Mouse (Mus musculus) heart, embryonic 10.5 days (tissue): ENCODE measurements around the gene Eef1a2. TPM values are rescaled to one million over a fixed set of nuclear protein-coding genes. Genes with fewer than 3 reads are reported as not detected.

Experiments
- DNase-seq: peaks from one replicate; pipeline ENCODE4 v3.0.0-alpha.2; 2017; ENCODE audit warnings: low spot score
- H3K27ac ChIP-seq: fragments of 300-500 bp; sonication (generic); 2 replicates; pipeline ENCODE4 v1.5.1; 2016; ENCODE audit warnings: mild to moderate bottlenecking
- H3K27me3 ChIP-seq: fragments of 300-500 bp; sonication (generic); 2 replicates; pipeline ENCODE4 v1.6.1; 2016; ENCODE audit warnings: mild to moderate bottlenecking; ENCODE audit not compliant: poor library complexity, insufficient read depth, severe bottlenecking
- H3K36me3 ChIP-seq: fragments of 300-500 bp; sonication (generic); 2 replicates; pipeline ENCODE4 v1.6.1; 2016; ENCODE audit warnings: mild to moderate bottlenecking, moderate library complexity
- H3K4me1 ChIP-seq: fragments of 300-500 bp; sonication (generic); 2 replicates; pipeline ENCODE4 v1.6.1; 2016; ENCODE audit warnings: mild to moderate bottlenecking
- H3K4me3 ChIP-seq: fragments of 300-500 bp; sonication (generic); 2 replicates; pipeline ENCODE4 v1.5.1; 2016; ENCODE audit warnings: mild to moderate bottlenecking, moderate library complexity
- H3K9me3 ChIP-seq: fragments of 300-500 bp; sonication (generic); 2 replicates; pipeline ENCODE4 v1.6.1; 2016; ENCODE audit warnings: mild to moderate bottlenecking, moderate library complexity
- WGBS: fragments of 180-500 bp; shearing (Covaris S2); methylation state at CpG from one replicate; pipeline ENCODE4 v1.1.7; 2016; 5-methylcytosine and 5-hydroxymethylcytosine counted together
- polyA plus RNA-seq: library from polyadenylated mRNA; unstranded; fragments of >200 nt; fragmentation: Nextera tagmentation; extraction: Ambion mirVana; gene quantifications from 2 replicates; pipeline ENCODE4 v1.2.1, GENCODE M21; 2016

Eef1a2 gene
- polyA plus RNA-seq, 1 experiment from 2014 or later = 0.95 TPM

- 49% methylated on average over 4 of the region's 4 CpGs for WGBS
- H3K27ac ChIP-seq = peak overlapping the region; percentile 83
- H3K27me3 ChIP-seq = peaks cover 73% of the 10 kb centered on the region
- DNase-seq = no peak
- H3K36me3 ChIP-seq = peaks cover 9% of the 10 kb centered on the region; the same call in 1 of the 2 replicates
- H3K4me1 ChIP-seq = peaks cover 45% of the 10 kb centered on the region
- peak overlapping the region; percentile 61 for H3K4me3 ChIP-seq
- H3K9me3 ChIP-seq = no peaks in the 10 kb centered on the region
These were observed 1.0 kb downstream of the Eef1a2 start for GRCm38 (mm10) chr2:181155801-181156200.

GRCm38 (mm10) chr2:181154831-181155415 lies 1.9 kb downstream of the Eef1a2 start:
- H3K36me3 ChIP-seq = peaks cover 10% of the 10 kb centered on the region; the same call in 1 of the 2 replicates
- peaks cover 43% of the 10 kb centered on the region for H3K4me1 ChIP-seq
- no peak for DNase-seq
- H3K4me3 ChIP-seq = peak overlapping the region; percentile 61; the same call in 1 of the 2 replicates
- H3K27me3 ChIP-seq = peaks cover 82% of the 10 kb centered on the region
- 54% methylated on average over 8 of the region's 8 CpGs for WGBS
- H3K9me3 ChIP-seq = no peaks in the 10 kb centered on the region
- peak overlapping the region; percentile 83; the same call in 1 of the 2 replicates for H3K27ac ChIP-seq

GRCm38 (mm10) chr2:181154361-181154760 lies 2.5 kb downstream of the Eef1a2 start:
- WGBS = 80% methylated on average over 3 of the region's 3 CpGs
- Histone ChIP-seq H3K27me3 (peaks cover 87% of the 10 kb centered on the region), H3K4me3 (no peak overlapping the region), H3K36me3 (peaks cover 10% of the 10 kb centered on the region; the same call in 1 of the 2 replicates), H3K27ac (no peak overlapping the region), H3K4me1 (peaks cover 37% of the 10 kb centered on the region), H3K9me3 (no peaks in the 10 kb centered on the region)
- no peak for DNase-seq

GRCm38 (mm10) chr2:181153837-181154236 lies 3.0 kb downstream of the Eef1a2 start:
- DNase-seq = no peak
- no peaks in the 10 kb centered on the region for H3K9me3 ChIP-seq
- H3K27ac ChIP-seq = no peak overlapping the region
- peaks cover 93% of the 10 kb centered on the region for H3K27me3 ChIP-seq
- H3K4me1 ChIP-seq = peaks cover 32% of the 10 kb centered on the region
- peaks cover 10% of the 10 kb centered on the region; the same call in 1 of the 2 replicates for H3K36me3 ChIP-seq
- WGBS = 9% methylated on average over 1 of the region's 1 CpGs
- H3K4me3 ChIP-seq = no peak overlapping the region

GRCm38 (mm10) chr2:181153131-181153530 lies 3.7 kb downstream of the Eef1a2 start:
- 81% methylated on average over 1 of the region's 1 CpGs for WGBS

GRCm38 (mm10) chr2:181152701-181153100 lies 4.1 kb downstream of the Eef1a2 start:
- Histone ChIP-seq H3K9me3 (no peaks in the 10 kb centered on the region), H3K27me3 (peaks cover 93% of the 10 kb centered on the region), H3K4me1 (peaks cover 38% of the 10 kb centered on the region), H3K4me3 (no peak overlapping the region), H3K36me3 (peaks cover 10% of the 10 kb centered on the region; the same call in 1 of the 2 replicates), H3K27ac (no peak overlapping the region)
- WGBS = 87% methylated on average over 17 of the region's 17 CpGs
- DNase-seq = no peak

More at GRCm38 (mm10) chr2:181153131-181153530, 3.7 kb downstream of the Eef1a2 start:
- no peak for DNase-seq
- Histone ChIP-seq H3K9me3 (no peaks in the 10 kb centered on the region), H3K4me3 (no peak overlapping the region), H3K36me3 (peaks cover 10% of the 10 kb centered on the region; the same call in 1 of the 2 replicates), H3K4me1 (peaks cover 34% of the 10 kb centered on the region), H3K27me3 (peaks cover 93% of the 10 kb centered on the region), H3K27ac (no peak overlapping the region)

GRCm38 (mm10) chr2:181150281-181150680 lies 6.5 kb downstream of the Eef1a2 start:
- WGBS = 63% methylated on average over 6 of the region's 6 CpGs
- no peak overlapping the region for H3K27ac ChIP-seq
- H3K9me3 ChIP-seq = no peaks in the 10 kb centered on the region
- no peak for DNase-seq
- peaks cover 93% of the 10 kb centered on the region for H3K27me3 ChIP-seq
- H3K36me3 ChIP-seq = peaks cover 10% of the 10 kb centered on the region; the same call in 1 of the 2 replicates
- H3K4me3 ChIP-seq = no peak overlapping the region
- H3K4me1 ChIP-seq = peaks cover 26% of the 10 kb centered on the region

GRCm38 (mm10) chr2:181148318-181148955 lies 8.4 kb downstream of the Eef1a2 start:
- Histone ChIP-seq H3K4me3 (peak overlapping the region; percentile 60), H3K27ac (no peak overlapping the region), H3K36me3 (peaks cover 10% of the 10 kb centered on the region; the same call in 1 of the 2 replicates), H3K4me1 (peaks cover 14% of the 10 kb centered on the region), H3K9me3 (no peaks in the 10 kb centered on the region), H3K27me3 (peaks cover 95% of the 10 kb centered on the region)
- 18% methylated on average over 31 of the region's 31 CpGs for WGBS
- no peak for DNase-seq

- Histone ChIP-seq H3K4me3 (peak overlapping the region; percentile 60), H3K27me3 (peaks cover 96% of the 10 kb centered on the region), H3K36me3 (peaks cover 7% of the 10 kb centered on the region; the same call in 1 of the 2 replicates), H3K4me1 (peaks cover 14% of the 10 kb centered on the region), H3K9me3 (no peaks in the 10 kb centered on the region), H3K27ac (no peak overlapping the region)
- WGBS = 1% methylated on average over 61 of the region's 61 CpGs
- DNase-seq = no peak
These were observed 9.1 kb downstream of the Eef1a2 start for GRCm38 (mm10) chr2:181147546-181148317.

GRCm38 (mm10) chr2:181146976-181147545 lies 9.8 kb downstream of the Eef1a2 start:
- H3K27ac ChIP-seq = no peak overlapping the region
- peaks cover 3% of the 10 kb centered on the region; the same call in 1 of the 2 replicates for H3K36me3 ChIP-seq
- H3K4me1 ChIP-seq = peaks cover 14% of the 10 kb centered on the region
- no peak for DNase-seq
- no peaks in the 10 kb centered on the region for H3K9me3 ChIP-seq
- peaks cover 94% of the 10 kb centered on the region for H3K27me3 ChIP-seq
- WGBS = 48% methylated on average over 4 of the region's 4 CpGs
- peak overlapping the region; percentile 60 for H3K4me3 ChIP-seq

GRCm38 (mm10) chr2:181144675-181145074 lies 12.1 kb downstream of the Eef1a2 start:
- no peak overlapping the region for H3K4me3 ChIP-seq
- H3K27me3 ChIP-seq = peaks cover 83% of the 10 kb centered on the region
- 82% methylated on average over 2 of the region's 2 CpGs for WGBS

GRCm38 (mm10) chr2:181143509-181144276 lies 13.1 kb downstream of the Eef1a2 start:
- Histone ChIP-seq H3K4me1 (peaks cover 14% of the 10 kb centered on the region), H3K27me3 (peaks cover 82% of the 10 kb centered on the region), H3K9me3 (no peaks in the 10 kb centered on the region), H3K4me3 (no peak overlapping the region), H3K36me3 (no peaks in the 10 kb centered on the region), H3K27ac (no peak overlapping the region)
- 53% methylated on average over 2 of the region's 2 CpGs for WGBS
- no peak for DNase-seq

More at GRCm38 (mm10) chr2:181144675-181145074, 12.1 kb downstream of the Eef1a2 start:
- peaks cover 14% of the 10 kb centered on the region for H3K4me1 ChIP-seq
- no peak for DNase-seq
- no peaks in the 10 kb centered on the region for H3K9me3 ChIP-seq
- no peaks in the 10 kb centered on the region; the same call in 1 of the 2 replicates for H3K36me3 ChIP-seq
- H3K27ac ChIP-seq = no peak overlapping the region
